Mouse (Mus musculus): Measurements from ENCODE around the gene Dguok. TPM values are rescaled to one million over a fixed set of nuclear protein-coding genes. Genes with fewer than 3 reads are reported as not detected.

Gene Dguok
- polyA plus RNA-seq, 1 experiment = 1.3 TPM

DNA sequence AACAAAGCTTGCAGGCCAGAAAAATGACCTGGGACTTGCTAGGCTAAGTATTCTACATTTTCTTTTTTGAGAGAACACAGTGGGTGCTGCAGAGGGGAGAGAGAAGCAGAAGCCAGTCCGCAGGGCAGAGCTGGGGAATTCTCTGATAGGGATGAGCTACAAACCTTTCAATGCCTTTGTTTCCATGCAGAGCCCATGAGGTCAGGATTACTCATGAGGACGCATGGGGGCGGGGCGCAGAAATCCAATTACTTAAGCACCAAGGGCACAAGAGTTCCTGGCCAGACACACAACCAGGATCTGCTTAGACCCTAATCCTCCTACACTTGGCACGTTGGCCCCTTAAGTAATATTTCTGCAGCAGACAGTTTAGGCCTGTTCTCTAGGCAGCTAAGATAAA, 71.6 kb downstream of the Dguok start:
- Histone ChIP-seq H3K4me3 (replicated peaks) (no peak overlapping the region), H3K4me1 (ENCODE audit: control insufficient read depth) (peaks cover 23% of the 10 kb centered on the region), H3K36me3 (ENCODE audit: control insufficient read depth) (peaks cover 66% of the 10 kb centered on the region), H3K9me3 (ENCODE audit: control insufficient read depth, low read length) (no peaks in the 10 kb centered on the region), H3K27me3 (ENCODE audit: control insufficient read depth) (no peaks in the 10 kb centered on the region)
- TF ChIP-seq GATA1 (IDR thresholded peaks at IDR 0.05; ENCODE audit: low read length) (no peak), TAL1 (IDR thresholded peaks at IDR 0.05; ENCODE audit: low read length) (no peak)

DNA sequence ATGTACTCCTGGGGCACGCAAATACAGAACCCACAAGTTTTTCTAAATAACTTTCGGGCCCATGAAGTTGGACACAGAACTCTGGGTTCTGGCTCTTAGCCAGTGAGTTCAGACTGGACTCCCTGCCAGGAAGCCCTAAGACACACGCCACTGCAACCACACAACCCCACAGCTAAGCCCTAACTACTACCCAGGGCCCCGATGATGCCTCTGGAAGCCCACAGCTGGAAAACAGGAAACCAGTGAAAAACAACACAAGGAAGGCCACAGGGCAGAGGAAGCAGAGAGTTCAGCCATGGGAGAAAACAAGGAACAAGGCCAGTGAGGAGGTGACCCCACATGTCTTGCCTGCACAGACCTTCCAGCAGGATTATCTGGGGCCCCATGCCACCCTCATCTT, 73.2 kb downstream of the Dguok start:
- H3K4me3 ChIP-seq (replicated peaks) = no peak overlapping the region
- no peaks in the 10 kb centered on the region for H3K27me3 ChIP-seq (ENCODE audit: control insufficient read depth)
- H3K36me3 ChIP-seq (ENCODE audit: control insufficient read depth) = peaks cover 59% of the 10 kb centered on the region
- peaks cover 8% of the 10 kb centered on the region for H3K4me1 ChIP-seq (ENCODE audit: control insufficient read depth)
- no peak for TF ChIP-seq TAL1 (IDR thresholded peaks at IDR 0.05; ENCODE audit: low read length)
- no peak for TF ChIP-seq GATA1 (IDR thresholded peaks at IDR 0.05; ENCODE audit: low read length)
- no peaks in the 10 kb centered on the region for H3K9me3 ChIP-seq (ENCODE audit: control insufficient read depth, low read length)

DNA sequence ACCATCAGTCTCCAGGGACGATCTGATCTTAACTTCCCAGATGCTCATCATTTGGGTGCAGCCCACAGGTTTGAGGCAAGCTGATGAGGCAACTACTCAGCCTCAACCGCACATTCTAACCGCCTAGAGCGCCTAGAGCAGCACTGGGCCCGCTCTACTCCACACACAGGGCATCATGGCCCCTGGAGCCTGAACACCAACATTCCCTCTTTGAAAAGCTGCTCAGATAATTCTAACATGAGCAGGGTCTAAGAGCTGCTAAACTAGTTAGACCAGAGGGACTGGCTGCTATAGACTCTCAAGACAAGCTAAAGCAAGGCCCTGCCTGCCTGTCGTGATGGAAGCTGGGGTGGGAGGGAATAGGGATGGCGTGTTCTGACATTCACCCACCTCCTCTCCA, 73.8 kb downstream of the Dguok start:
- Histone ChIP-seq H3K36me3 (ENCODE audit: control insufficient read depth) (peaks cover 59% of the 10 kb centered on the region), H3K9me3 (ENCODE audit: control insufficient read depth, low read length) (no peaks in the 10 kb centered on the region), H3K4me3 (replicated peaks) (no peak overlapping the region), H3K4me1 (ENCODE audit: control insufficient read depth) (peaks cover 7% of the 10 kb centered on the region), H3K27me3 (ENCODE audit: control insufficient read depth) (no peaks in the 10 kb centered on the region)
- no peak for TF ChIP-seq GATA1 (IDR thresholded peaks at IDR 0.05; ENCODE audit: low read length)

Other genes starting within 250 kb of the Dguok start
- 5.3 and 6.1 TPM in 2 replicates for gene Mthfd2, start 181.1 kb downstream of the Dguok start, polyA plus RNA-seq (2012)
- gene Mob1a, start 181.0 kb downstream of the Dguok start, polyA plus RNA-seq (2012) = 1.8 and 2.4 TPM in 2 replicates
- gene Bola3, start 157.8 kb downstream of the Dguok start, polyA plus RNA-seq (2012) = 25.9 and 28.1 TPM in 2 replicates
- 0.73 and 0.77 TPM in 2 replicates for gene Tet3, start 47.9 kb downstream of the Dguok start, polyA plus RNA-seq (2012)
- not detected in 2 replicates for gene Actg2, start 29.3 kb upstream of the Dguok start, polyA plus RNA-seq (2012)
- 0.06 and 0.10 TPM in 2 replicates for gene Stambp, start 65.8 kb upstream of the Dguok start, polyA plus RNA-seq (2012)
- gene Clec4f, start 149.2 kb upstream of the Dguok start, polyA plus RNA-seq (2012) = 0.06 and 0.13 TPM in 2 replicates
- gene Cd207, start 170.9 kb upstream of the Dguok start, polyA plus RNA-seq (2012) = not detected in 2 replicates
- not detected in 2 replicates for gene Vax2, start 204.3 kb upstream of the Dguok start, polyA plus RNA-seq (2012)
- not detected in 2 replicates for gene Atp6v1b1, start 236.0 kb upstream of the Dguok start, polyA plus RNA-seq (2012)